Mouse (Mus musculus): ENCODE measurements around the gene Gm17584. TPM values are rescaled to one million over a fixed set of nuclear protein-coding genes. Genes with fewer than 3 reads are reported as not detected.
"Not testable (repeated sequence)": the region's sequence is repeated elsewhere in the genome, so short reads cannot be mapped to it uniquely, and the experiment has no call there.

The Gm17584 gene
- total RNA-seq (2012; rRNA removed) (not detected in 2 replicates), total RNA-seq (2014; rRNA removed) (not detected in 2 replicates), polyA plus RNA-seq (2012; ENCODE audit: insufficient read length, low read depth) (not detected in 2 replicates)

DNA sequence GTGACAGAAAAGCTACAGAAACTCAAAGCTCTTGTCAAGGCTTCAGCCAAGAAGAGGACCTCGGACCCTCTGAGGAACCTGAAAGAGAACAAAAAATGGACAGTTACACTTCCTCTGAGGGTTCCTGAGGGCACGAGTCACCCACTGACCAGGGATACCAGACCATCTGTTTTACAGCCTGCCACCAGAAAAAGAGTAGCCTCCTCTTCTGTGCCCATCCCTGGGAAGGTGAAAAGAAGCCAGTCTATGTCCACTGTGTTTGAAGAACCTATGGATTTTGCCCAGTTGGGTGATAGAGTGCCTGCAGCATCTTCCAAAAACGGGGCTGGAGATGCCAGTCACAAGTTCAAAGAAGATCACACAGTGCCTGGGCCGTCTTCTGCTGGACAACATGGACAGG, at the start of gene Gm17584:
Gene Gm17584, plus strand, starts transcription at position 301 of the 400 bp plus-strand sequence.
- H3K4me2 ChIP-seq (ENCODE audit: insufficient read depth, low read depth, poor library complexity, severe bottlenecking); H3K36me3 ChIP-seq (replicated peaks in 1 of 2; ENCODE audit: control insufficient read depth in 1 of 2, insufficient read depth in 1 of 2, low read length in 1 of 2); H3K9ac ChIP-seq (ENCODE audit: insufficient read depth, low read depth); H3K27ac ChIP-seq (ENCODE audit: insufficient read depth, low read depth); H3K79me2 ChIP-seq (replicated peaks; ENCODE audit: control insufficient read depth, extremely low read depth, insufficient read depth, poor library complexity, severe bottlenecking); H3K27me3 ChIP-seq (replicated peaks); in situ Hi-C loops (cut with MboI; ENCODE audit: low pct_ligation_motif_present, low pct_unique_long_range_greater_than_20kb, low sequenced_read_pairs); H3K4me1 ChIP-seq (ENCODE audit: control insufficient read depth in 1 of 2, insufficient read depth in 2 of 2); H3K4me3 ChIP-seq (replicated peaks in 1 of 3; ENCODE audit: low read depth in 2 of 3, low read length in 2 of 3, poor library complexity in 1 of 3); H3K9me3 ChIP-seq (replicated peaks; ENCODE audit: low read length); dilution Hi-C loops (cut with MboI; ENCODE audit: extremely low pct_ligation_motif_present, extremely low pct_unique_long_range_greater_than_20kb, low sequenced_read_pairs); DNase-seq (ENCODE audit: extremely low read depth): not testable (repeated sequence)

Other genes with a start within 250 kb of the Gm17584 start
- gene Gm17469, start 129.3 kb downstream of the Gm17584 start, total RNA-seq (2012; rRNA removed): not detected in 2 replicates
- not detected in 2 replicates for gene Gm17469, start 129.3 kb downstream of the Gm17584 start, total RNA-seq (2014; rRNA removed)
- gene Gm17469, start 129.3 kb downstream of the Gm17584 start, polyA plus RNA-seq (2012; ENCODE audit: insufficient read length, low read depth): not detected in 2 replicates

All from CH12.LX (cell line).